Mouse (Mus musculus) limb, embryonic 14.5 days (tissue): ENCODE results near the gene Eif4h. TPM values are rescaled to one million over a fixed set of nuclear protein-coding genes. Genes with fewer than 3 reads are reported as not detected.

Experiments used
- ATAC-seq: fragments of 200-750 bp; cut with Nextera tagmentation; 2 replicates; pipeline ENCODE4 v1.8.0; 2017; ENCODE audit warnings: low read depth, moderate number of reproducible peaks, moderate TSS enrichment; ENCODE audit not compliant: low FRiP score
- DNase-seq: peaks from one replicate; pipeline ENCODE4 v3.0.0-alpha.2; 2015; ENCODE audit warnings: low spot score
- H3K27ac ChIP-seq: fragments of 300-500 bp; sonication (generic); replicated peaks from 2 replicates; pipeline ENCODE4 v1.5.1; 2014; ENCODE audit warnings: low read depth, mild to moderate bottlenecking, low read length, moderate library complexity, mixed read lengths
- H3K27me3 ChIP-seq: fragments of 300-500 bp; sonication (generic); 2 replicates; pipeline ENCODE4 v1.6.1; 2014; ENCODE audit warnings: low read length, mixed read lengths; ENCODE audit not compliant: control insufficient read depth, insufficient read depth
- H3K36me3 ChIP-seq: fragments of 300-500 bp; sonication (generic); 2 replicates; pipeline ENCODE4 v1.6.1; 2014; ENCODE audit warnings: mild to moderate bottlenecking, low read length, moderate library complexity, mixed read lengths; ENCODE audit not compliant: control insufficient read depth, insufficient read depth
- H3K4me1 ChIP-seq: fragments of 300-500 bp; sonication (generic); 2 replicates; pipeline ENCODE4 v1.6.1; 2014; ENCODE audit warnings: antibody characterized with exemption, low read length, mixed read lengths; ENCODE audit not compliant: control insufficient read depth, insufficient read depth
- H3K4me2 ChIP-seq: fragments of 300-500 bp; sonication (generic); replicated peaks from 2 replicates; pipeline ENCODE4 v1.6.1; 2014; ENCODE audit warnings: low read depth, mild to moderate bottlenecking, low read length, moderate library complexity; ENCODE audit not compliant: severe bottlenecking
- H3K4me3 ChIP-seq: fragments of 300-500 bp; sonication (generic); replicated peaks from 2 replicates; pipeline ENCODE4 v1.5.1; 2014; ENCODE audit warnings: low read length
- H3K9ac ChIP-seq: fragments of 300-500 bp; sonication (generic); 2 replicates; pipeline ENCODE4 v1.6.1; 2014; ENCODE audit warnings: mild to moderate bottlenecking, low read depth, low read length, moderate library complexity; ENCODE audit not compliant: severe bottlenecking
- H3K9me3 ChIP-seq: fragments of 300-500 bp; sonication (generic); 2 replicates; pipeline ENCODE4 v1.6.1; 2016; ENCODE audit warnings: low read length; ENCODE audit not compliant: control insufficient read depth
- POLR2A ChIP-seq: fragments of 200-500 bp; IDR thresholded peaks from 2 replicates; pipeline ENCODE4 v1.8.0; 2012; ENCODE audit warnings: inconsistent platforms, mild to moderate bottlenecking, moderate library complexity, borderline replicate concordance; ENCODE audit not compliant: insufficient read depth, insufficient read length; ENCODE audit errors: extremely low read depth
- WGBS: fragments of 180-500 bp; shearing (Covaris S2); extraction: QIAGEN DNeasy Blood & Tissue Kit; methylation state at CpG from one replicate; pipeline ENCODE4 v1.1.7; 2014; 5-methylcytosine and 5-hydroxymethylcytosine counted together
- polyA plus RNA-seq, 2 experiments: library from polyadenylated mRNA; depleted of rRNA in 1 of 2; stranded (reverse) in 1 of 2; unstranded in 1 of 2; fragments of >200 nt; fragmentation: Nextera tagmentation in 1 of 2; extraction: Ambion mirVana in 1 of 2; gene quantifications; 2 replicates each; pipeline versions ENCODE4 v1.2.1 to v1.2.3; 2012 to 2014

The Eif4h gene
- polyA plus RNA-seq, 2 experiments, result 342 to 424 TPM

DNA sequence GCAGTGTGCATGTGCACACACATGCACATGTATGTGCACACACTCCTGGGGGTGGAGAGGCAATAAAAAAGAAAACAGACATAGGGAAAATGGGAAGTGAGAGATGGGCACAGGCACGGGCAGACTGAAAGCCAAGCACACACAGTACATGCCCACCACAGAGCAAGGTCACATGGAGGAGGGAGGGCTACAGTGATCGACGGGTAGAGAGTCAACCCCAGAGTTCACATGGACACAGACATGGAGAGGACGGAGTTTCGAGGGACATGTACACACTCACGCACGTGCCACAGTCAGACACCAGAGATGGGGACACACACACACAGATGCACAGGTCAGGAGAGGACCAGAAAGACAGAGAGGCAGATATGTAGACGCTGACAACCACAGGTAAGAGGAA is 23.9 kb downstream of the Eif4h start:
- H3K9me3 ChIP-seq, result no peaks in the 10 kb centered on the region

GRCm38 (mm10) chr5:134614802-134615201 is 24.5 kb downstream of the Eif4h start, which contains the start of gene Lat2:
Gene Lat2 (minus strand): TSS chr5:134615025.
- H3K9me3 ChIP-seq, result no peaks in the 10 kb centered on the region
- 85% methylated on average over 7 of the region's 7 CpGs for WGBS
- TF ChIP-seq POLR2A, result no peak
- H3K36me3 ChIP-seq, result peaks cover 38% of the 10 kb centered on the region
- no peak within 1 kb of the TSS for H3K4me3 ChIP-seq
- H3K4me2 ChIP-seq, result no peak within 1 kb of the TSS
- H3K9ac ChIP-seq, result no peak within 1 kb of the TSS
- no peaks in the 10 kb centered on the region for H3K4me1 ChIP-seq
- no peak for ATAC-seq
- H3K27me3 ChIP-seq, result no peaks in the 10 kb centered on the region
- no peak within 1 kb of the TSS; the same call in 1 of the 2 replicates for H3K27ac ChIP-seq
- DNase-seq, result no peak

More for the DNA sequence above, 23.9 kb downstream of the Eif4h start:
- H3K4me1 ChIP-seq, result no peaks in the 10 kb centered on the region
- no peak for TF ChIP-seq POLR2A
- H3K9ac ChIP-seq, result no peak overlapping the region
- peaks cover 44% of the 10 kb centered on the region for H3K36me3 ChIP-seq
- no peak overlapping the region for H3K4me3 ChIP-seq
- no peak overlapping the region for H3K27ac ChIP-seq
- H3K27me3 ChIP-seq, result no peaks in the 10 kb centered on the region
- no peak overlapping the region for H3K4me2 ChIP-seq
- no peak for ATAC-seq
- 85% methylated on average over 8 of the region's 8 CpGs for WGBS
- no peak for DNase-seq

DNA sequence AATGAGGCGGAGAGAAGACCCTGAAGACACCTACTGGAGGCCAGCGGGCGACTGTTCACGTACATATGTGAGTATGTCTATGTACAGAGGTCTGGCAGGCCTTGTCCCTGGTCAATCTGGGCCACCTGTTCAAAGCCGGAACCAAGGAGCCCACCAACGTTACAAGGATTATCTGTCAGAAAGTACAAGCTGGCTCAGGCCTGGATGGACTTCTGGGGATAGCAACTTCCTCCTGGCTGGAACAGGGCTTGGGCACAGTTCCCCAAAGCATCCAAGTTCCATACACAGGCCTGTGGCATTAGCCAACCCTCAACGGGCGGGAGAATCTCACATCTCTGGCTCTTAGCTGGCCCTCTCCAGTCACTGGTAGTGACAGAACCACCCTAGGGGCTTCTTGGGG is 25.0 kb downstream of the Eif4h start:
- no peak for ATAC-seq
- Histone ChIP-seq H3K9ac (no peak overlapping the region), H3K4me1 (no peaks in the 10 kb centered on the region), H3K36me3 (peaks cover 33% of the 10 kb centered on the region), H3K27me3 (no peaks in the 10 kb centered on the region), H3K4me3 (no peak overlapping the region), H3K27ac (no peak overlapping the region), H3K9me3 (no peaks in the 10 kb centered on the region), H3K4me2 (no peak overlapping the region)
- DNase-seq, result no peak
- WGBS, result 88% methylated on average over 8 of the region's 8 CpGs
- no peak for TF ChIP-seq POLR2A

DNA sequence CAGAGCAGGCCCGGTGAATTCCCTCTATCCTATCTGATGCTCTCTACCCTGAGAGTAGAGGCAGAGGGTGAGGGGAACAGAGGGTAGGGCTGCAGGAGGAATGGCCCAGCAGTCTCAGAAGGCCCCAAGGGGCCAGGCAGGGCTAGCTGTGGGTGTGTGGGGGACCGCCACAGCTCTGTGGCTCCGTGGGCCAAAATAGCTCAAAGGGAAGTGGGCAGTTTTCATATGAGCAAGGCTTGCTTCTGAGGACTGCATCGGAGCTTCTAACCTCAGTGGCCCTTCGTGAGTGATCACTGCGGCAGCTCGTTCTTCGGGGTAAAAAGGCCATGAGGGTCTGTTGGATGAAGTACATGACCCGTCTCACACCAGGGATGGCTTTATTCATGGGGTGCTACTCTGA is 25.6 kb downstream of the Eif4h start:
- Histone ChIP-seq H3K4me3 (no peak overlapping the region), H3K27me3 (no peaks in the 10 kb centered on the region), H3K9me3 (no peaks in the 10 kb centered on the region), H3K4me1 (no peaks in the 10 kb centered on the region), H3K4me2 (no peak overlapping the region), H3K36me3 (peaks cover 27% of the 10 kb centered on the region), H3K27ac (no peak overlapping the region; the same call in 1 of the 2 replicates), H3K9ac (no peak overlapping the region)
- no peak for TF ChIP-seq POLR2A
- 90% methylated on average over 7 of the region's 9 CpGs for WGBS
- no peak for DNase-seq
- ATAC-seq, result no peak

GRCm38 (mm10) chr5:134611810-134612521 is 27.3 kb downstream of the Eif4h start:
- 55% methylated on average over 8 of the region's 8 CpGs for WGBS
- Histone ChIP-seq H3K27me3 (no peaks in the 10 kb centered on the region), H3K36me3 (peaks cover 11% of the 10 kb centered on the region), H3K4me3 (no peak overlapping the region), H3K9ac (no peak overlapping the region), H3K9me3 (no peaks in the 10 kb centered on the region), H3K4me1 (no peaks in the 10 kb centered on the region), H3K4me2 (no peak overlapping the region), H3K27ac (no peak overlapping the region)
- TF ChIP-seq POLR2A, result no peak
- ATAC-seq (no peak), DNase-seq (no peak)
